In genomic region chr1:36595167-36595931, GRCm38 (mm10) we compare ENCODE assay signal across 9 mouse cellular contexts. TPM values are rescaled to one million over a fixed set of nuclear protein-coding genes. Genes with fewer than 3 reads are reported as not detected.
DNase-seq lines count a peak whose midpoint lies in the region; ATAC-seq lines count a peak whose summit lies in the region.
"Had no signal": no experiment of that assay in that cellular context is flagged by ENCODE, and none has a peak within 500 bp of the region (broad histone marks: within the 10 kb centered on the region; RNA-seq: fewer than 3 reads in every experiment).

No protein-coding gene starts in this region.

- 49% methylated on average over 10 of the region's 10 CpGs for WGBS in limb, embryonic 15.5 days

- peaks cover 15% of the 10 kb centered on the region for H3K4me1 ChIP-seq in limb, embryonic 15.5 days

- H3K4me3 ChIP-seq in limb, embryonic 15.5 days: no peak overlapping the region
- H3K4me3 ChIP-seq: liver, embryonic 13.5 days had no signal

- H3K27ac ChIP-seq in limb, embryonic 15.5 days: peak overlapping the region; percentile 35; the same call in 1 of the 2 replicates
- H3K27ac ChIP-seq: liver, embryonic 13.5 days had no signal

- no peaks in the 10 kb centered on the region for H3K9me3 ChIP-seq in limb, embryonic 15.5 days
- H3K9me3 ChIP-seq: liver, embryonic 13.5 days had no signal

- H3K9ac ChIP-seq in limb, embryonic 15.5 days: no peak overlapping the region
- H3K9ac ChIP-seq: liver, embryonic 13.5 days had no signal

- H3K4me2 ChIP-seq in limb, embryonic 15.5 days: no peak overlapping the region
- H3K4me2 ChIP-seq: liver, embryonic 13.5 days had no signal

- DNase-seq in embryo, embryonic 10 days (ENCODE audit: low spot score): peak; percentile 43
- no peak for DNase-seq in embryo, embryonic 9.5 days (ENCODE audit: extremely low spot score)
- DNase-seq in lung, postnatal 10 days: peak; percentile 63
- DNase-seq in lung, postnatal 25 days (ENCODE audit: low spot score): no peak
- peak; percentile 60 for DNase-seq in thymus, postnatal 14 days
- DNase-seq in testis, postnatal 10 days (ENCODE audit: low spot score): no peak
- DNase-seq: liver, embryonic 13.5 days had no signal

- no peaks in the 10 kb centered on the region for H3K36me3 ChIP-seq in limb, embryonic 15.5 days
- H3K36me3 ChIP-seq: liver, embryonic 13.5 days had no signal

- no peaks in the 10 kb centered on the region for H3K27me3 ChIP-seq in limb, embryonic 15.5 days
- H3K27me3 ChIP-seq: liver, embryonic 13.5 days had no signal

- no peak for ATAC-seq in limb, embryonic 15.5 days (ENCODE audit: insufficient number of reproducible peaks, low FRiP score, low TSS enrichment, low read depth)
- no peak for ATAC-seq in cerebellum, adult (ENCODE audit: insufficient number of reproducible peaks, low FRiP score, low TSS enrichment)

RNA-seq across cellular contexts. Expression of gene Sema4c, which starts 37.2 kb away (rescaled TPM):
- 15.4 and 18.1 TPM in 2 replicates for polyA plus RNA-seq in limb, embryonic 15.5 days (2015; fragmentation: Nextera tagmentation; extraction: Ambion mirVana)

RNA-seq across cellular contexts. Expression of gene Ankrd39, which starts 48.1 kb away (rescaled TPM):
- 21.7 and 24.0 TPM in 2 replicates for polyA plus RNA-seq in limb, embryonic 15.5 days (2015; fragmentation: Nextera tagmentation; extraction: Ambion mirVana)

RNA-seq across cellular contexts. Expression of gene Gm42417, which starts 56.1 kb away (rescaled TPM):
- 0.31 and 0.38 TPM in 2 replicates for polyA plus RNA-seq in limb, embryonic 15.5 days (2015; fragmentation: Nextera tagmentation; extraction: Ambion mirVana)
- polyA plus RNA-seq: liver, embryonic 13.5 days had no signal

RNA-seq across cellular contexts. Expression of gene Ankrd23, which starts 58.7 kb away (rescaled TPM):
- polyA plus RNA-seq in limb, embryonic 15.5 days (2015; fragmentation: Nextera tagmentation; extraction: Ambion mirVana): 19.5 and 20.6 TPM in 2 replicates

Comparison
In these comparisons a context has a peak if more than half of its experiments do, and no peak if none do; other contexts are left out.
1. DNase-seq: peak in embryo, embryonic 10 days (single experiment), lung, postnatal 10 days (single experiment) and thymus, postnatal 14 days (single experiment); none in embryo, embryonic 9.5 days (single experiment), lung, postnatal 25 days (single experiment) and testis, postnatal 10 days (single experiment).